Mouse (Mus musculus): ENCODE measurements around the gene Gad2. TPM values are rescaled to one million over a fixed set of nuclear protein-coding genes. Genes with fewer than 3 reads are reported as not detected.

The Gad2 gene
- polyA plus RNA-seq, 1 experiment: not detected

Other genes with a start within 250 kb of the Gad2 start
- gene Apbb1ip, start 151.9 kb downstream of the Gad2 start, polyA plus RNA-seq (2012; rRNA removed): 2.4 and 3.8 TPM in 2 replicates

All from gonadal fat pad, adult 2 months (tissue).